In the genomic region with DNA sequence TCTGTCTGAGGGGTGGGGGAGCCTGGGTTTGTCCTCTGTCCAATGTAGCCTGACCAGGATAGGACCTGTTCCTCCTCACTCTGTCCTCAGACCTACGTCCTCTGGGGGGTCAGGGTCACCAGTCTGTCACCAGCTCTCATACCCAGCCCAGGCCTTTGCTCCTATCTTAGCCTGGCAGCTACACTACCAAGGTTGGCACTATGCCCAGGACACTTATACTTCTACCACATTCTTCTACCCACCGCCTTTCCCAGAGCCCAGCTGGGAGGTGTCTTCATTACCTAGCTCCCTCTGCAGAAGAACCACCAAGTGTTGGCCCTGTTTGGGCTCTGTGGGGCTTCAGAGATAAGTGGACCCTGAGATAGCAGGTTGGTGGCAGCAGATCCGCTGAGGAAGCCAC, we compare ENCODE assay signal across 16 mouse cellular contexts.
DNase-seq lines count a peak whose midpoint lies in the region; ATAC-seq and TF ChIP-seq lines count a peak whose summit lies in the region.
"Had no signal": no experiment of that assay in that cellular context is flagged by ENCODE, and none has a peak within 500 bp of the region (broad histone marks: within the 10 kb centered on the region; RNA-seq: fewer than 3 reads in every experiment).

No protein-coding gene starts in this region.

- H3K36me3 ChIP-seq in lung, embryonic 16.5 days (ENCODE audit: control insufficient read depth, insufficient read depth, low read length), result no peaks in the 10 kb centered on the region
- H3K36me3 ChIP-seq in heart, embryonic 16.5 days (ENCODE audit: control insufficient read depth, insufficient read depth), result no peaks in the 10 kb centered on the region
- no peaks in the 10 kb centered on the region for H3K36me3 ChIP-seq in midbrain, postnatal 0 days (ENCODE audit: insufficient read depth, low read length)
- H3K36me3 ChIP-seq: embryonic facial prominence, embryonic 13.5 days; limb, embryonic 12.5 days; midbrain, embryonic 15.5 days had no signal

- TF ChIP-seq CTCF in lung, adult 2 months (IDR thresholded peaks at IDR 0.05; ENCODE audit: insufficient read depth, low read length), result no peak
- no peak for TF ChIP-seq CTCF in midbrain, postnatal 0 days (IDR thresholded peaks at IDR 0.05)

- H3K4me3 ChIP-seq in lung, embryonic 16.5 days (ENCODE audit: low read length), result no peak overlapping the region
- no peak overlapping the region for H3K4me3 ChIP-seq in lung, adult 2 months (replicated peaks; ENCODE audit: extremely low read depth, low read depth, low read length)
- H3K4me3 ChIP-seq in heart, embryonic 16.5 days (ENCODE audit: low read length), result no peak overlapping the region
- H3K4me3 ChIP-seq in midbrain, postnatal 0 days (ENCODE audit: low read depth, low read length), result no peak overlapping the region
- H3K4me3 ChIP-seq: embryonic facial prominence, embryonic 13.5 days; limb, embryonic 12.5 days; midbrain, embryonic 15.5 days had no signal

- DNase-seq in adrenal gland, adult 2 months, result peak; percentile 17
- no peak for DNase-seq in adrenal gland, postnatal 4 days (ENCODE audit: low spot score in 2 of 2)
- no peak for DNase-seq in lung, adult 2 months
- DNase-seq in lung, postnatal 25 days (ENCODE audit: low spot score), result peak; percentile 16
- DNase-seq in left cerebral cortex, postnatal 36 days (ENCODE audit: low spot score in 2 of 2), result no peak
- DNase-seq in midbrain, postnatal 0 days (ENCODE audit: low spot score), result no peak
- DNase-seq: cerebellum, postnatal 14 days; gastrocnemius, postnatal 14 days; lung, embryonic 14.5 days had no signal

- no peaks in the 10 kb centered on the region for H3K27me3 ChIP-seq in lung, embryonic 16.5 days (ENCODE audit: control insufficient read depth, insufficient read depth, low read depth, low read length)
- H3K27me3 ChIP-seq in heart, embryonic 16.5 days (ENCODE audit: control insufficient read depth, insufficient read depth, low read length), result no peaks in the 10 kb centered on the region
- H3K27me3 ChIP-seq in midbrain, postnatal 0 days (ENCODE audit: insufficient read depth, low read length), result no peaks in the 10 kb centered on the region
- H3K27me3 ChIP-seq: embryonic facial prominence, embryonic 13.5 days; limb, embryonic 12.5 days; midbrain, embryonic 15.5 days had no signal

- peak; percentile 45 for ATAC-seq in lung, embryonic 16.5 days (ENCODE audit: low read depth)
- ATAC-seq in heart, embryonic 16.5 days (replicated peaks; ENCODE audit: extremely low read depth, insufficient read depth, low FRiP score), result peak; percentile 93
- no peak for ATAC-seq in midbrain, postnatal 0 days (ENCODE audit: low FRiP score)
- ATAC-seq: forebrain, embryonic 16.5 days; hindbrain, embryonic 16.5 days; midbrain, embryonic 15.5 days had no signal

- no peak overlapping the region for H3K9ac ChIP-seq in lung, embryonic 16.5 days (ENCODE audit: low read length)
- H3K9ac ChIP-seq in heart, embryonic 16.5 days (ENCODE audit: low read length), result no peak overlapping the region
- no peak overlapping the region for H3K9ac ChIP-seq in midbrain, postnatal 0 days (replicated peaks; ENCODE audit: low read length, poor library complexity, severe bottlenecking)
- H3K9ac ChIP-seq: embryonic facial prominence, embryonic 13.5 days; limb, embryonic 12.5 days; lung, embryonic 14.5 days; midbrain, embryonic 15.5 days had no signal

- no peak overlapping the region for H3K4me2 ChIP-seq in lung, embryonic 16.5 days (ENCODE audit: low read depth, low read length)
- H3K4me2 ChIP-seq in heart, embryonic 16.5 days (ENCODE audit: low read depth, low read length), result no peak overlapping the region
- no peak overlapping the region for H3K4me2 ChIP-seq in midbrain, postnatal 0 days (ENCODE audit: low read depth, low read length, poor library complexity, severe bottlenecking)
- H3K4me2 ChIP-seq: embryonic facial prominence, embryonic 13.5 days; limb, embryonic 12.5 days; lung, embryonic 14.5 days; midbrain, embryonic 15.5 days had no signal

- intact Hi-C loops in left cerebral cortex, postnatal 36 days (cut with DNase I), result no loop called here

- no peak for TF ChIP-seq POLR2A in lung, adult 2 months (IDR thresholded peaks at IDR 0.05; ENCODE audit: borderline replicate concordance, extremely low read depth, low read depth, low read length)

- H3K4me1 ChIP-seq in lung, embryonic 16.5 days (replicated peaks; ENCODE audit: control insufficient read depth, insufficient read depth, low read length), result no peaks in the 10 kb centered on the region
- no peaks in the 10 kb centered on the region for H3K4me1 ChIP-seq in lung, adult 2 months (ENCODE audit: control insufficient read depth, insufficient read depth, low read length)
- peaks cover 10% of the 10 kb centered on the region for H3K4me1 ChIP-seq in heart, embryonic 16.5 days (ENCODE audit: control insufficient read depth, insufficient read depth, low read length)
- H3K4me1 ChIP-seq in midbrain, postnatal 0 days (ENCODE audit: insufficient read depth, low read length), result no peaks in the 10 kb centered on the region

- WGBS in lung, embryonic 16.5 days, result 57% methylated on average over 3 of the region's 3 CpGs
- 46% methylated on average over 3 of the region's 3 CpGs for WGBS in lung, adult 2 months
- WGBS in heart, embryonic 16.5 days, result 29% methylated on average over 3 of the region's 3 CpGs
- WGBS in midbrain, postnatal 0 days, result 76% methylated on average over 3 of the region's 3 CpGs

- H3K9me3 ChIP-seq in lung, embryonic 16.5 days (ENCODE audit: control insufficient read depth, low read length), result no peaks in the 10 kb centered on the region
- no peaks in the 10 kb centered on the region for H3K9me3 ChIP-seq in heart, embryonic 16.5 days (replicated peaks; ENCODE audit: control insufficient read depth, low read length)
- H3K9me3 ChIP-seq in midbrain, postnatal 0 days (ENCODE audit: low read length), result no peaks in the 10 kb centered on the region
- H3K9me3 ChIP-seq: embryonic facial prominence, embryonic 13.5 days; limb, embryonic 12.5 days; midbrain, embryonic 15.5 days had no signal

- no peak overlapping the region for H3K27ac ChIP-seq in lung, embryonic 16.5 days (ENCODE audit: low read length)
- H3K27ac ChIP-seq in heart, embryonic 16.5 days (ENCODE audit: low read length), result peak overlapping the region; percentile 79
- H3K27ac ChIP-seq in midbrain, postnatal 0 days (ENCODE audit: low read depth, low read length), result no peak overlapping the region
- H3K27ac ChIP-seq: embryonic facial prominence, embryonic 13.5 days; limb, embryonic 12.5 days; midbrain, embryonic 15.5 days had no signal

Comparison
In these comparisons a context has a peak if more than half of its experiments do, and no peak if none do; other contexts are left out.
1. DNase-seq: peak in adrenal gland, adult 2 months (single experiment) and lung, postnatal 25 days (single experiment); none in adrenal gland, postnatal 4 days (0 of 2), lung, adult 2 months (single experiment), left cerebral cortex, postnatal 36 days (0 of 2) and midbrain, postnatal 0 days (single experiment).